Mouse (Mus musculus) intestine, embryonic 15.5 days (tissue): ENCODE results near the gene Gm7980. TPM values are rescaled to one million over a fixed set of nuclear protein-coding genes. Genes with fewer than 3 reads are reported as not detected.
"Not testable (repeated sequence)": the region's sequence is repeated elsewhere in the genome, so short reads cannot be mapped to it uniquely, and the experiment has no call there.

Experiments used
- ATAC-seq: fragments of 200-750 bp; cut with Nextera tagmentation; 2 replicates; pipeline ENCODE4 v1.8.0; 2017; ENCODE audit warnings: moderate TSS enrichment, moderate library complexity
- H3K27ac ChIP-seq: fragments of 300-500 bp; sonication (generic); 2 replicates; pipeline ENCODE4 v1.5.1; 2015; ENCODE audit warnings: mild to moderate bottlenecking, inconsistent platforms
- H3K27me3 ChIP-seq: fragments of 300-500 bp; sonication (generic); replicated peaks from 2 replicates; pipeline ENCODE4 v1.6.1; 2015; ENCODE audit warnings: inconsistent platforms
- H3K36me3 ChIP-seq: fragments of 300-500 bp; sonication (generic); 2 replicates; pipeline ENCODE4 v1.6.1; 2015; ENCODE audit warnings: inconsistent platforms
- H3K4me1 ChIP-seq: fragments of 300-500 bp; sonication (generic); replicated peaks from 2 replicates; pipeline ENCODE4 v1.6.1; 2015; ENCODE audit warnings: inconsistent platforms
- H3K4me2 ChIP-seq: fragments of 300-500 bp; sonication (generic); replicated peaks from 2 replicates; pipeline ENCODE4 v1.6.1; 2015; ENCODE audit warnings: mild to moderate bottlenecking, inconsistent platforms
- H3K4me3 ChIP-seq: fragments of 300-500 bp; sonication (generic); replicated peaks from 2 replicates; pipeline ENCODE4 v1.5.1; 2015; ENCODE audit warnings: inconsistent platforms
- H3K9ac ChIP-seq: fragments of 300-500 bp; sonication (generic); 2 replicates; pipeline ENCODE4 v1.6.1; 2015; ENCODE audit warnings: inconsistent platforms
- H3K9me3 ChIP-seq: fragments of 300-500 bp; sonication (generic); 2 replicates; pipeline ENCODE4 v1.6.1; 2016; ENCODE audit warnings: inconsistent platforms
- WGBS: fragments of 180-500 bp; shearing (Covaris S2); methylation state at CpG from one replicate; pipeline ENCODE4 v1.1.7; 2015; 5-methylcytosine and 5-hydroxymethylcytosine counted together
- polyA plus RNA-seq: library from polyadenylated mRNA; unstranded; fragments of >200 nt; fragmentation: Nextera tagmentation; extraction: Ambion mirVana; gene quantifications from 2 replicates; pipeline ENCODE4 v1.2.1, GENCODE M21; 2015

Gm7980 gene
- not detected in 2 replicates for polyA plus RNA-seq

DNA sequence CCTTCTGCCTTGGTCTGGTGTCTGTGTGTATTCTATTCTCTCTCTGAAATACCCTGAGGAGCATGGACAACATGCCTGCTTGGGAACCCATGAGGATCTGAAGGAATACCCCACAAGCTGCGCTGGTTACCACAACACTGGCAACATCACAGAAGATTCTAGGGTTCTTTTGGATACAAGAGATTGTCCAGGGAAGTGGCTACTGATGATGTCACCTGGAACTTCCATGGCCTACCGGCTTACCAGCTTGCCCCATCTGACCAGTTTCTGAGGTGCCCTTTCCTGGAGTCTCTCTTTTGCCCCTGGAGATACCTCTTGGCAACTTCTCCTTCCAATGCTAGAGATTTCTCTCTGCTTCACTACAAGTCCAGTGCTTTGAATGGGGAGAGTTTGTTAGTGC is at the start of gene Gm7980:
TSS of gene Gm7980 (minus strand) at position 101 of the 400 bp plus-strand sequence.
- not testable (repeated sequence) for H3K4me3 ChIP-seq, H3K9me3 ChIP-seq, ATAC-seq, H3K27ac ChIP-seq, H3K4me1 ChIP-seq, H3K9ac ChIP-seq, H3K4me2 ChIP-seq, H3K36me3 ChIP-seq, H3K27me3 ChIP-seq
- no CpG with 5 or more reads among the region's 2 CpGs for WGBS

DNA sequence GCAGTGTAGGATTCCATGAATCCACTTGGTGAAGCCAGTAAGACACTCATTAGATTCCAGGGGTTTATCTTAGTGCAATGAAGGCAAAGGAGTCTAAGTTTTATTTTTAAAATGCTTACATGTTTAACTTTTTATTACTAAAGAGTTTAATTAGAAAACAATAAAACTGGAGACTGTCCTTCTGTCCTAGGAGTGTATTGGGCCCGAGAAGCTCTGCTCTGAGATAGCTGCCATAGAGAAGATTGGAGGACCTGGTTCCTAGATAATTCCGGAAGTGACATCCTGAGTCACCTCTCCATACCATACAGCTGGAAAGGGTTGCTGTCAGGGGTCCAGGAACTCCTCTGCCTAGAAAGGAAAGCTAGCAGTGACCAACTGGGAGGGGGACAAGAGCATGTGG is 36.6 kb upstream of the Gm7980 start, which contains the start of gene 1700024B05Rik:
TSS of gene 1700024B05Rik (plus strand) at position 301 of the 400 bp plus-strand sequence.
- H3K4me2 ChIP-seq, ATAC-seq, H3K27ac ChIP-seq, H3K4me3 ChIP-seq, H3K4me1 ChIP-seq, H3K36me3 ChIP-seq, H3K9me3 ChIP-seq, H3K27me3 ChIP-seq, H3K9ac ChIP-seq: not testable (repeated sequence)
- 54% methylated on average over 2 of the region's 2 CpGs for WGBS

DNA sequence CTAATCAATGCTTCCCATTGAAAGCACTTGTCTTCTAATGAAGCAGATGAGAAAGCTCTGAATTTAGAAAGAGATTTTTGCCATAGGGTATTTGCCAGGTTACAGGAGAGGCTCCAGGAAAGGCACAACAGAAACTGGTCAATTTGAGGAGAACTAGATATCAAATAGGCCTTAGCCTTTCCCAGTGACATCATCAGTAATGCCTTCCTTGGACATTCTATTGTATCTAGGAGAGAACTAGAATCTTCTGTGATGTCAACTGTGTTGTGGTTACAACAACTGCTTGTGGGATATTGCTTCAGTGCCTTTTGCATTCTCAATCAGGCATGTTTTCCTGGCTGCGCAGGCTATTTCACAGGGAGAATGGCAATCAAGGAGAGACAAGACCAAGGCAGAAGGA is 17.6 kb upstream of the Gm7980 start, which contains the start of gene 1700049E17Rik1:
TSS of gene 1700049E17Rik1 (plus strand) at position 301 of the 400 bp plus-strand sequence.
- ATAC-seq, H3K9me3 ChIP-seq: not testable (repeated sequence)

More for the DNA sequence above, 17.6 kb upstream of the Gm7980 start, which contains the start of gene 1700049E17Rik1:
- not testable (repeated sequence) for H3K4me3 ChIP-seq, H3K9ac ChIP-seq, H3K4me2 ChIP-seq, H3K27me3 ChIP-seq, H3K27ac ChIP-seq, H3K4me1 ChIP-seq, H3K36me3 ChIP-seq
- no CpG with 5 or more reads among the region's 1 CpGs for WGBS

Other genes with a start within 250 kb of the Gm7980 start
- not detected in 2 replicates for gene Gm8068, start 205.4 kb downstream of the Gm7980 start, polyA plus RNA-seq
- gene Gm7929, start 156.7 kb downstream of the Gm7980 start, polyA plus RNA-seq: not detected in 2 replicates
- not detected in 2 replicates for gene Gm47189, start 134.8 kb downstream of the Gm7980 start, polyA plus RNA-seq
- not detected in 2 replicates for gene 1700049E17Rik1, start 17.7 kb upstream of the Gm7980 start, polyA plus RNA-seq
- not detected in 2 replicates for gene 1700024B05Rik, start 36.7 kb upstream of the Gm7980 start, polyA plus RNA-seq
- not detected in 2 replicates for gene Gm6401, start 60.6 kb upstream of the Gm7980 start, polyA plus RNA-seq
- not detected in 2 replicates for gene Gm3543, start 76.0 kb upstream of the Gm7980 start, polyA plus RNA-seq
- not detected in 2 replicates for gene Gm7951, start 210.1 kb upstream of the Gm7980 start, polyA plus RNA-seq